Mouse (Mus musculus): ENCODE measurements around the gene Trmt10a.

Trmt10a gene

GRCm38 (mm10) chr3:138197556-138197955 lies 54.3 kb downstream of the Trmt10a start:
- DNase-seq (ENCODE audit: low read depth, low spot score): no peak

GRCm38 (mm10) chr3:138197973-138198721 lies 54.9 kb downstream of the Trmt10a start:
- DNase-seq (ENCODE audit: low read depth, low spot score): peak; percentile 89

GRCm38 (mm10) chr3:138198722-138199068 lies 55.4 kb downstream of the Trmt10a start:
- no peak for DNase-seq (ENCODE audit: low read depth, low spot score)

GRCm38 (mm10) chr3:138208821-138209220 lies 65.6 kb downstream of the Trmt10a start:
- no peak for DNase-seq (ENCODE audit: low read depth, low spot score)
